Mouse (Mus musculus) MEL (cell line): ENCODE results near the gene Paics. TPM values are rescaled to one million over a fixed set of nuclear protein-coding genes. Genes with fewer than 3 reads are reported as not detected.
A peak's percentile ranks its signal among the peaks of the same experiment; 100 is the strongest.

ENCODE experiments used
- DNase-seq: peaks from one replicate; pipeline ENCODE4 v3.0.0; 2011; ENCODE audit warnings: low read depth, low spot score
- H3K27ac ChIP-seq: 2 replicates; pipeline ENCODE4 v1.5.1; 2012; ENCODE audit warnings: low read depth, mild to moderate bottlenecking, control low read depth, low read length, moderate library complexity; ENCODE audit not compliant: control insufficient read depth
- H3K27me3 ChIP-seq, 2 experiments: fragments of 150-350 bp in 1 of 2; sonication (generic) in 1 of 2; 2 replicates each; pipeline ENCODE4 v1.6.1; 2012; ENCODE audit warnings: low read length in 2 of 2, mild to moderate bottlenecking in 2 of 2, improper control_type of control experiment in 1 of 2, moderate library complexity in 1 of 2; ENCODE audit not compliant: insufficient read depth in 2 of 2, control insufficient read depth in 1 of 2
- H3K36me3 ChIP-seq, 2 experiments: 2 replicates each; pipeline ENCODE4 v1.6.1; 2012 to 2014; ENCODE audit warnings: low read length in 2 of 2, improper control_type of control experiment in 1 of 2, inconsistent platforms in 1 of 2, mild to moderate bottlenecking in 1 of 2; ENCODE audit not compliant: insufficient read depth in 2 of 2, control insufficient read depth in 1 of 2
- H3K4me1 ChIP-seq, 2 experiments: fragments of 150-350 bp in 1 of 2; sonication (generic) in 1 of 2; 2 replicates each; pipeline ENCODE4 v1.6.1; 2012; ENCODE audit warnings: low read length in 2 of 2, improper control_type of control experiment in 1 of 2, mild to moderate bottlenecking in 1 of 2; ENCODE audit not compliant: insufficient read depth in 2 of 2, control insufficient read depth in 1 of 2
- H3K4me3 ChIP-seq, 2 experiments: fragments of 150-350 bp in 1 of 2; sonication (generic) in 1 of 2; 2 replicates each; pipeline ENCODE4 v1.5.1; 2012; ENCODE audit warnings: low read depth in 2 of 2, low read length in 2 of 2, mild to moderate bottlenecking in 2 of 2, moderate library complexity in 2 of 2, control low read depth in 1 of 2, improper control_type of control experiment in 1 of 2; ENCODE audit not compliant: control insufficient read depth in 1 of 2, insufficient read depth in 1 of 2
- H3K79me2 ChIP-seq: 2 replicates; pipeline ENCODE4 v1.6.1; 2012; ENCODE audit warnings: mild to moderate bottlenecking, low read length, moderate library complexity; ENCODE audit not compliant: control insufficient read depth, poor library complexity, insufficient read depth
- H3K9ac ChIP-seq: 2 replicates; pipeline ENCODE4 v1.6.1; 2012; ENCODE audit warnings: low read depth, mild to moderate bottlenecking, control low read depth, low read length, moderate library complexity; ENCODE audit not compliant: control insufficient read depth, poor library complexity, severe bottlenecking
- H3K9me3 ChIP-seq: fragments of 150-350 bp; sonication (generic); replicated peaks from 2 replicates; pipeline ENCODE4 v1.6.1; 2012; ENCODE audit warnings: mild to moderate bottlenecking, low read length, improper control_type of control experiment, moderate library complexity; ENCODE audit not compliant: insufficient read depth
- BHLHE40 ChIP-seq: IDR thresholded peaks from 2 replicates; pipeline ENCODE4 v1.6.1; 2012; ENCODE audit warnings: low read depth, mild to moderate bottlenecking, inconsistent platforms, low read length, improper control_type of control experiment, borderline replicate concordance
- CHD1 ChIP-seq: IDR thresholded peaks from 2 replicates; pipeline ENCODE4 v1.6.1; 2012; ENCODE audit warnings: low read depth, mild to moderate bottlenecking, inconsistent platforms, low read length, improper control_type of control experiment
- CTCF ChIP-seq, 3 experiments: IDR thresholded peaks in 2 of 3; conservative IDR thresholded peaks in 1 of 3; 2 replicates each; pipeline ENCODE4 v1.5.1; 2011 to 2012; ENCODE audit warnings: low read length in 3 of 3, low read depth in 2 of 3, mild to moderate bottlenecking in 2 of 3, improper control_type of control experiment in 1 of 3, inconsistent platforms in 1 of 3, mixed read lengths in 1 of 3, moderate library complexity in 1 of 3; ENCODE audit not compliant: control insufficient read depth in 1 of 3, insufficient read depth in 1 of 3, poor library complexity in 1 of 3, severe bottlenecking in 1 of 3
- E2F4 ChIP-seq: IDR thresholded peaks from 2 replicates; pipeline ENCODE4 v1.6.1; 2011; ENCODE audit warnings: low read depth, low read length, improper control_type of control experiment, borderline replicate concordance
- EP300 ChIP-seq, 2 experiments: IDR thresholded peaks; 2 replicates each; pipeline ENCODE4 v1.6.1; 2011; ENCODE audit warnings: improper control_type of control experiment in 2 of 2, low read length in 2 of 2, low read depth in 1 of 2, mild to moderate bottlenecking in 1 of 2
- GABPA ChIP-seq: IDR thresholded peaks from 2 replicates; pipeline ENCODE4 v1.6.1; 2012; ENCODE audit warnings: low read depth, mild to moderate bottlenecking, inconsistent platforms, low read length, improper control_type of control experiment, moderate library complexity
- GATA1 ChIP-seq: IDR thresholded peaks from 2 replicates; pipeline ENCODE4 v1.6.1; 2011; ENCODE audit warnings: low read depth, low read length, improper control_type of control experiment
- HCFC1 ChIP-seq: IDR thresholded peaks from 2 replicates; pipeline ENCODE4 v1.6.1; 2012; ENCODE audit warnings: low read depth, mild to moderate bottlenecking, inconsistent platforms, low read length, improper control_type of control experiment, moderate library complexity
- KAT2A ChIP-seq: conservative IDR thresholded peaks from 2 replicates; pipeline ENCODE4 v1.6.1; 2012; ENCODE audit warnings: low read depth, low read length, improper control_type of control experiment, inconsistent platforms
- MAFK ChIP-seq: IDR thresholded peaks from 2 replicates; pipeline ENCODE4 v1.6.1; 2011; ENCODE audit warnings: low read depth, mild to moderate bottlenecking, low read length, improper control_type of control experiment, borderline replicate concordance
- MAX ChIP-seq: IDR thresholded peaks from 2 replicates; pipeline ENCODE4 v1.6.1; 2011; ENCODE audit warnings: low read length, improper control_type of control experiment
- MAZ ChIP-seq: IDR thresholded peaks from 2 replicates; pipeline ENCODE4 v1.6.1; 2012; ENCODE audit warnings: low read depth, mild to moderate bottlenecking, inconsistent platforms, low read length, improper control_type of control experiment
- MEF2A ChIP-seq: IDR thresholded peaks from 2 replicates; pipeline ENCODE4 v1.6.1; 2014; ENCODE audit warnings: low read depth, mild to moderate bottlenecking, inconsistent platforms, low read length, improper control_type of control experiment; ENCODE audit not compliant: poor library complexity, insufficient replicate concordance, severe bottlenecking; ENCODE audit errors: extremely low read depth
- MYB ChIP-seq: IDR thresholded peaks from 2 replicates; pipeline ENCODE4 v1.6.1; 2011; ENCODE audit warnings: mild to moderate bottlenecking, low read depth, low read length, improper control_type of control experiment
- NRF1 ChIP-seq: IDR thresholded peaks from 2 replicates; pipeline ENCODE4 v1.6.1; 2014; ENCODE audit warnings: low read depth, mild to moderate bottlenecking, inconsistent platforms, low read length, improper control_type of control experiment, moderate library complexity; ENCODE audit not compliant: poor library complexity, insufficient read depth, severe bottlenecking
- POLR2AphosphoS5 ChIP-seq: IDR thresholded peaks from 2 replicates; pipeline ENCODE4 v1.6.1; 2012; ENCODE audit warnings: low read depth, borderline replicate concordance, mild to moderate bottlenecking, inconsistent platforms, low read length, moderate library complexity, mixed read lengths
- SIN3A ChIP-seq: IDR thresholded peaks from 2 replicates; pipeline ENCODE4 v1.6.1; 2012; ENCODE audit warnings: low read length, improper control_type of control experiment, inconsistent platforms
- SMC3 ChIP-seq: IDR thresholded peaks from 2 replicates; pipeline ENCODE4 v1.6.1; 2011; ENCODE audit warnings: low read depth, low read length, improper control_type of control experiment
- TAL1 ChIP-seq: IDR thresholded peaks from 2 replicates; pipeline ENCODE4 v1.6.1; 2012; ENCODE audit warnings: mild to moderate bottlenecking, inconsistent platforms, low read length, moderate library complexity, mixed read lengths
- TBP ChIP-seq: IDR thresholded peaks from 2 replicates; pipeline ENCODE4 v1.8.0; 2011; ENCODE audit warnings: low read depth, low read length, improper control_type of control experiment
- ZC3H11A ChIP-seq: IDR thresholded peaks from 2 replicates; pipeline ENCODE4 v1.6.1; 2012; ENCODE audit warnings: low read depth, mild to moderate bottlenecking, inconsistent platforms, low read length, improper control_type of control experiment
- ZKSCAN1 ChIP-seq: IDR thresholded peaks from 2 replicates; pipeline ENCODE4 v1.6.1; 2012; ENCODE audit warnings: low read depth, mild to moderate bottlenecking, inconsistent platforms, low read length, improper control_type of control experiment, moderate library complexity
- ZMIZ1 ChIP-seq: IDR thresholded peaks from 2 replicates; pipeline ENCODE4 v1.6.1; 2012; ENCODE audit warnings: low read depth, mild to moderate bottlenecking, inconsistent platforms, low read length, improper control_type of control experiment, moderate library complexity
- polyA plus RNA-seq, 2 experiments: library from polyadenylated mRNA; stranded (reverse) in 1 of 2; unstranded in 1 of 2; fragments of >175 nt in 1 of 2; fragments of >200 nt in 1 of 2; gene quantifications; 2 replicates each; pipeline versions ENCODE4 v1.2.1 to v1.2.4; 2012; ENCODE audit warnings: low replicate concordance in 2 of 2, low read depth in 1 of 2; ENCODE audit not compliant: insufficient read length in 2 of 2, insufficient read depth in 1 of 2, missing spikeins in 1 of 2
- total RNA-seq: library from RNA; depleted of rRNA; stranded (reverse); fragments of 300-350 nt; gene quantifications from 2 replicates; pipeline ENCODE4 v1.2.3, GENCODE M21; 2012

Gene Paics
- total and polyA plus RNA-seq, 3 experiments = 222 to 434 (median 266) TPM

- peaks cover 24 to 29% of the 10 kb centered on the region in 2 experiments for H3K36me3 ChIP-seq
- H3K9ac ChIP-seq = peak overlapping the region; percentile 99
These were observed 24.6 kb downstream of the Paics start for GRCm38 (mm10) chr5:76975736-76976135.

GRCm38 (mm10) chr5:76984015-76984414 is 32.9 kb downstream of the Paics start:
- no peaks in the 10 kb centered on the region for H3K27me3 ChIP-seq
- no peak overlapping the region for H3K4me3 ChIP-seq
- DNase-seq = no peak
- H3K9me3 ChIP-seq = no peaks in the 10 kb centered on the region
- no peaks in the 10 kb centered on the region; the same call in 1 of the 2 replicates for H3K79me2 ChIP-seq
- H3K9ac ChIP-seq = no peak overlapping the region
- no peak for TF ChIP-seq MEF2A
- TF ChIP-seq EP300 (IDR thresholded peaks at IDR 0.05; ENCODE audit: low read depth in 1 of 2, low read length in 2 of 2) = no peak
- TF ChIP-seq CTCF (IDR thresholded peaks at IDR 0.05 in 2 of 3, conservative IDR thresholded peaks at IDR 0.05 in 1 of 3; ENCODE audit: control insufficient read depth in 1 of 3, insufficient read depth in 1 of 3, low read depth in 2 of 3, low read length in 3 of 3, poor library complexity in 1 of 3, severe bottlenecking in 1 of 3) = peak in 2 of 3 experiments; percentile 17 to 21; a peak in 2 of 6 replicates
- no peak for TF ChIP-seq NRF1
- no peak for TF ChIP-seq MAFK
- no peaks in the 10 kb centered on the region for H3K4me1 ChIP-seq
- H3K27ac ChIP-seq = no peak overlapping the region
- peaks cover 0 to 59% of the 10 kb centered on the region in 2 experiments; a peak in 2 of 4 replicates for H3K36me3 ChIP-seq

More at GRCm38 (mm10) chr5:76975736-76976135, 24.6 kb downstream of the Paics start:
- Histone ChIP-seq H3K4me3 (peak overlapping the region in 1 of 2 experiments; percentile 99; a peak in 2 of 4 replicates), H3K79me2 (peaks cover 26% of the 10 kb centered on the region), H3K27ac (no peak overlapping the region), H3K9me3 (no peaks in the 10 kb centered on the region), H3K27me3 (no peaks in the 10 kb centered on the region), H3K4me1 (peaks cover 5 to 10% of the 10 kb centered on the region in 2 experiments; a peak in 3 of 4 replicates)
- DNase-seq = no peak
- no peak for TF ChIP-seq POLR2AphosphoS5
- 0 out of 2 replicates have a peak, but pooled peaks have one; percentile 10 for TF ChIP-seq TBP

- H3K27me3 ChIP-seq = no peaks in the 10 kb centered on the region
- no peaks in the 10 kb centered on the region; the same call in none of the 2 replicates for H3K79me2 ChIP-seq
- H3K9ac ChIP-seq = no peak overlapping the region
- DNase-seq = peak; percentile 63
- H3K36me3 ChIP-seq = peaks cover 40 to 61% of the 10 kb centered on the region in 2 experiments
- peaks cover 19 to 27% of the 10 kb centered on the region in 2 experiments for H3K4me1 ChIP-seq
- H3K27ac ChIP-seq = peak overlapping the region; percentile 26
- no peaks in the 10 kb centered on the region for H3K9me3 ChIP-seq
- no peak overlapping the region for H3K4me3 ChIP-seq
- TF ChIP-seq MAZ (no peak), NRF1 (no peak), MAFK (no peak), MEF2A (no peak), EP300 (IDR thresholded peaks at IDR 0.05; ENCODE audit: low read depth in 1 of 2, low read length in 2 of 2) (peak; percentile 55 to 75), MAX (peak; percentile 38; the same call in 1 of the 2 replicates), SIN3A (peak; percentile 46; the same call in 1 of the 2 replicates), CTCF (IDR thresholded peaks at IDR 0.05 in 2 of 3, conservative IDR thresholded peaks at IDR 0.05 in 1 of 3; ENCODE audit: control insufficient read depth in 1 of 3, insufficient read depth in 1 of 3, low read depth in 2 of 3, low read length in 3 of 3, poor library complexity in 1 of 3, severe bottlenecking in 1 of 3) (no peak), HCFC1 (peak; percentile 35; the same call in 1 of the 2 replicates), TAL1 (0 out of 2 replicates have a peak, but pooled peaks have one; percentile 4), GATA1 (peak; percentile 74), BHLHE40 (no peak), GABPA (no peak), ZKSCAN1 (no peak), MYB (no peak), TBP (no peak), E2F4 (no peak), ZC3H11A (no peak), CHD1 (no peak), KAT2A (no peak), ZMIZ1 (no peak), SMC3 (no peak)
These were observed 39.7 kb downstream of the Paics start for GRCm38 (mm10) chr5:76990789-76991188.
